Mouse (Mus musculus) small intestine, adult 2 months (tissue): ENCODE results near the gene Tmeff1. TPM values are rescaled to one million over a fixed set of nuclear protein-coding genes. Genes with fewer than 3 reads are reported as not detected.

Experiments
- H3K27ac ChIP-seq: fragments of 200-500 bp; 2 replicates; pipeline ENCODE4 v1.5.1; 2012; ENCODE audit warnings: low read depth, low read length, control low read depth, inconsistent platforms; ENCODE audit not compliant: insufficient read depth
- H3K27me3 ChIP-seq: fragments of 200-500 bp; 2 replicates; pipeline ENCODE4 v1.6.1; 2012; ENCODE audit warnings: mild to moderate bottlenecking, moderate library complexity, low read length, inconsistent platforms; ENCODE audit not compliant: control insufficient read depth, insufficient read depth
- H3K36me3 ChIP-seq: fragments of 200-500 bp; 2 replicates; pipeline ENCODE4 v1.6.1; 2012; ENCODE audit warnings: mild to moderate bottlenecking, low read length, control low read depth, inconsistent platforms; ENCODE audit not compliant: control insufficient read depth, insufficient read depth
- H3K4me1 ChIP-seq: fragments of 200-500 bp; 2 replicates; pipeline ENCODE4 v1.6.1; 2012; ENCODE audit warnings: low read length, inconsistent platforms, mixed read lengths; ENCODE audit not compliant: control insufficient read depth, insufficient read depth, insufficient read length
- H3K4me3 ChIP-seq: fragments of 200-500 bp; 2 replicates; pipeline ENCODE4 v1.5.1; 2012; ENCODE audit warnings: low read depth, mild to moderate bottlenecking, control low read depth, inconsistent platforms, low read length, moderate library complexity
- CTCF ChIP-seq: fragments of 200-500 bp; IDR thresholded peaks from 2 replicates; pipeline ENCODE4 v1.5.1; 2012; ENCODE audit warnings: low read depth, mild to moderate bottlenecking, control low read depth, inconsistent platforms, low read length, moderate library complexity, mixed read lengths; ENCODE audit not compliant: insufficient replicate concordance, insufficient read length; ENCODE audit errors: extremely low read depth
- POLR2A ChIP-seq: fragments of 200-500 bp; IDR thresholded peaks from 2 replicates; pipeline ENCODE4 v1.6.1; 2012; ENCODE audit warnings: low read depth, mild to moderate bottlenecking, control low read depth, inconsistent platforms, low read length, moderate library complexity
- WGBS: fragments of 180-500 bp; shearing (Covaris S2); methylation state at CpG from one replicate; pipeline ENCODE4 v1.1.7; 2018; 5-methylcytosine and 5-hydroxymethylcytosine counted together
- polyA plus RNA-seq: library from polyadenylated mRNA; depleted of rRNA; stranded (reverse); fragments of >200 nt; gene quantifications from 2 replicates; pipeline ENCODE4 v1.2.3, GENCODE M21; 2012; rRNA removed

The Tmeff1 gene
- 1.8 and 1.9 TPM in 2 replicates for polyA plus RNA-seq

GRCm38 (mm10) chr4:48584421-48585240 is at the start of gene Tmeff1:
Gene Tmeff1, plus strand, starts transcription at chr4:48585174.
- peak within 1 kb of the TSS; percentile 74 for H3K4me3 ChIP-seq
- H3K27me3 ChIP-seq = no peaks in the 10 kb centered on the region
- no peaks in the 10 kb centered on the region for H3K36me3 ChIP-seq
- no peak for TF ChIP-seq CTCF
- no peak for TF ChIP-seq POLR2A
- H3K4me1 ChIP-seq = peaks cover 2% of the 10 kb centered on the region; the same call in 1 of the 2 replicates
- H3K27ac ChIP-seq = no peak within 1 kb of the TSS
- 3% methylated on average over 64 of the region's 64 CpGs for WGBS

DNA sequence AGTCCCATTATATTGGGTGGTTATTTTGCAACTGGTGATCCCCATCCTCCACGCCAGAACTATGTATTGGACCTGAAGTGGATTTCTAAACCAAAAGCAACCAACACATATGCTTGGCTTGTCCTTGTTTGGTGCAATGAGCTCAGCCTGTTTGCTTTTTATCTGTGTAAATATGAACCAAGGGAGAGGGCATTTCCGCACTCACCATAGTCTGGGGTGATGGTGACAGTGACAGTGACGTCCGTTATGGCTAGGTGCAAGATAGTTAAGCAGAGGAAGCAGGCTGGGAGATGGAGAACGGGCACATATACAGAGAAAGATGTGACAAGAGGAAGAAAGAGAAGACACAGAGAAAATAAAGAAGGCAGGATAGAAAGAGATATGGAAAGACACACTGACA is 48.7 kb upstream of the Tmeff1 start:
- H3K4me3 ChIP-seq = no peak overlapping the region
- 0 out of 2 replicates have a peak, but pooled peaks cover 2% of the 10 kb centered on the region for H3K4me1 ChIP-seq
- H3K36me3 ChIP-seq = no peaks in the 10 kb centered on the region
- no peaks in the 10 kb centered on the region; the same call in 1 of the 2 replicates for H3K27me3 ChIP-seq
- no peak overlapping the region for H3K27ac ChIP-seq
- 68% methylated on average over 5 of the region's 5 CpGs for WGBS
- no peak for TF ChIP-seq POLR2A
- no peak for TF ChIP-seq CTCF

DNA sequence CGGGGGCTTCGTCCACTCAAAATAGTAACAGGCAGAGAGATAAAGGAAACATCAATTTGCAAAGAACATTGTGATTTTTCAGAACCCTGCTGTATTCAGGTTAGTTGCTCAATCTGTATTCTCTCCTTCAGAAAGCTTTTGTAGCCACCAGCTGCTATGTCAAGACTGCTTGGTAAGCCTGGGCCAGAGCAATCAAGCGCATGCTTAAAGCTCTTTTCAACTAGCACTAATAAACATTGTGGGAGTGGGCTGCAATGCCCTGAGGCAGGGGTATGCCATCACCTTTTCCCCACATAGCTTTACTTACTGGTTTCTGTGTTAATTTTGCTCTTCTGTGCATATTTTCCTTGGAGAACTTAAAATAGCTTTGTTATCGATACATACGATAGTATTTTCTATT is 48.0 kb upstream of the Tmeff1 start:
- Histone ChIP-seq H3K36me3 (no peaks in the 10 kb centered on the region), H3K27ac (no peak overlapping the region), H3K4me1 (0 out of 2 replicates have a peak, but pooled peaks cover 2% of the 10 kb centered on the region), H3K4me3 (no peak overlapping the region), H3K27me3 (no peaks in the 10 kb centered on the region; the same call in 1 of the 2 replicates)
- TF ChIP-seq CTCF (no peak), POLR2A (no peak)
- 92% methylated on average over 5 of the region's 5 CpGs for WGBS

- 61% methylated on average over 2 of the region's 2 CpGs for WGBS
- H3K36me3 ChIP-seq = no peaks in the 10 kb centered on the region
- TF ChIP-seq POLR2A (no peak), CTCF (no peak)
- no peak overlapping the region for H3K27ac ChIP-seq
- H3K4me3 ChIP-seq = no peak overlapping the region
- 0 out of 2 replicates have a peak, but pooled peaks cover 2% of the 10 kb centered on the region for H3K4me1 ChIP-seq
- H3K27me3 ChIP-seq = no peaks in the 10 kb centered on the region; the same call in 1 of the 2 replicates
Observed at GRCm38 (mm10) chr4:48538581-48538980, 46.4 kb upstream of the Tmeff1 start.

DNA sequence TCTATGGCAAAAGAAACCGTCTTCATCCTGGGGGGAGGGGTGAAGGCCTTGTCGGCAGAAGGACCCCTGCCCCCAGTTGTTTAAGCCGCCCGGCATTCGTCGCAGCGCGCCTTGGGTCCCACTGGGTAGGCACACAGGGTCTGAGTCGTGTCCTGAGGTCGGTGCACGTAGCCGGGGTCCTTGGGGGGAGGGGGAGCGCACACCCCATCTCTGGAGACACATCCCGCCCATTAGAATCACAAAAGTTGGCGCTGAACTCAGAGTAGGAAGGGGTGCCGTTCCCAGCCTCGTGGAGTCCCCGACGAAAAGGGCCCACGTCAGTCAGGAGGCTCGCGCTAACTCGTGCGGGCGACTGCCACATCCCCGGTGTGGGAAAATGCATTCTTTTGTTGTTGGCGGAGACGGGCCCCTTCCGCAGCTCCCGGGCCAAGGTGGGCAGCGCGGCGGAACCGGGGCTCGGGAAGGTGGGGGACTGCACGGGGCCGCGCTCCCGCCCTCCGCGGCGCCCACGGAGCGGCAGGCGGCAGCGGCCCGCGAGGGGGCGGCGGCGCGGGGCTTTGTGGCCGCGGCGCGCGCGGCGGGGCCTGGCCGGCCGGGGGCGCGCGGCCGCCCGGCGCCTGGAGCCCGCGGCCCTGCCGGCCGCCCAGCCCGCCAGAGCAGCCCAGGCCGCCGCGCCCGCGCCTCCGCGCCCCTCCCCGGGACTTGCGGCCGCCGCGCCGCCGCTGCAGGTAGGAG is 45.0 kb upstream of the Tmeff1 start, which contains the start of gene Msantd3:
Msantd3 (plus strand) TSS at position 95 of the 735 bp plus-strand sequence.
- Histone ChIP-seq H3K36me3 (no peaks in the 10 kb centered on the region), H3K4me1 (0 out of 2 replicates have a peak, but pooled peaks cover 2% of the 10 kb centered on the region), H3K4me3 (peak within 1 kb of the TSS; percentile 69), H3K27me3 (no peaks in the 10 kb centered on the region; the same call in 1 of the 2 replicates), H3K27ac (no peak within 1 kb of the TSS)
- WGBS = 6% methylated on average over 84 of the region's 86 CpGs
- TF ChIP-seq CTCF = no peak
- no peak for TF ChIP-seq POLR2A

- TF ChIP-seq CTCF = no peak
- TF ChIP-seq POLR2A = no peak
- WGBS = under 1% methylated on average over 50 of the region's 50 CpGs
- Histone ChIP-seq H3K4me1 (peaks cover 2% of the 10 kb centered on the region; the same call in 1 of the 2 replicates), H3K4me3 (peak overlapping the region; percentile 69), H3K27ac (no peak overlapping the region), H3K36me3 (no peaks in the 10 kb centered on the region), H3K27me3 (no peaks in the 10 kb centered on the region; the same call in 1 of the 2 replicates)
Observed at GRCm38 (mm10) chr4:48540576-48541111, 44.3 kb upstream of the Tmeff1 start.
